Mouse (Mus musculus) cortical plate, adult 2 months (tissue): ENCODE measurements around the gene Pigf.

ENCODE experiments used
- CTCF ChIP-seq: fragments of 200-500 bp; IDR thresholded peaks from 2 replicates; pipeline ENCODE4 v1.5.1; 2011; ENCODE audit warnings: mild to moderate bottlenecking, control low read depth, low read length; ENCODE audit not compliant: insufficient read depth; ENCODE audit errors: extremely low read depth
- POLR2A ChIP-seq: fragments of 200-500 bp; IDR thresholded peaks from 2 replicates; pipeline ENCODE4 v1.6.1; 2011; ENCODE audit warnings: mild to moderate bottlenecking, low read length, control low read depth; ENCODE audit not compliant: insufficient read depth; ENCODE audit errors: extremely low read depth

DNA sequence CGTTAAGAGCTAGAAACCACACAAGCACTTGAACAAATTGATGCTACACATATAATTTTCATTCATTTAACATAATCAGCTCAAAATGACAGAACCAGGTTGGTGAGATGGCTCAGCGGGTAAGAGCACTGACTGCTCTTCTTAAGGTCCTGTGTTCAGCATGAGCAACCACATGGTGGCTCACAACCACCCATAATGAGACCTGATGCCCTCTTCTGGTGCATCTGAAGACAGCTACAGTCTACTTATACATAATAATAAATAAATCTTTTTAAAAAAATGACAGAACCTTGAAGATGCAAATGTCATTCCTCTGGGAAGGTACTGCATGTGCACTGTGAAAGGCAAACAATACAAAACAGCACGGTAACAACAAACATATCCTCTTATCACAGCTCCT, 16.3 kb downstream of the Pigf start:
- no peak for TF ChIP-seq POLR2A
- no peak for TF ChIP-seq CTCF
